Mouse (Mus musculus) gonadal fat pad, adult 2 months (tissue): ENCODE results near the gene Slc51b. TPM values are rescaled to one million over a fixed set of nuclear protein-coding genes. Genes with fewer than 3 reads are reported as not detected.

ENCODE experiments used
- DNase-seq: peaks from one replicate; pipeline ENCODE4 v3.0.0-alpha.2; 2012; ENCODE audit warnings: low read depth
- polyA plus RNA-seq: library from polyadenylated mRNA; depleted of rRNA; stranded (reverse); fragments of >200 nt; gene quantifications from 2 replicates; pipeline ENCODE4 v1.2.3, GENCODE M21; 2012

Slc51b gene
- polyA plus RNA-seq, 1 experiment, result not detected

- DNase-seq, result no peak
These were observed 13.9 kb downstream of the Slc51b start for GRCm38 (mm10) chr9:65408871-65409295.

GRCm38 (mm10) chr9:65407861-65408260 is 14.9 kb downstream of the Slc51b start:
- DNase-seq, result no peak

GRCm38 (mm10) chr9:65407327-65407726 is 15.4 kb downstream of the Slc51b start:
- DNase-seq, result no peak

GRCm38 (mm10) chr9:65405184-65405449 is 17.6 kb downstream of the Slc51b start:
- DNase-seq, result no peak

- DNase-seq, result no peak
These were observed 18.2 kb downstream of the Slc51b start for GRCm38 (mm10) chr9:65404331-65405183.

- no peak for DNase-seq
These were observed 22.8 kb downstream of the Slc51b start for GRCm38 (mm10) chr9:65399934-65400333.

- DNase-seq, result no peak
These were observed 24.5 kb downstream of the Slc51b start, which contains the start of gene Rasl12 for GRCm38 (mm10) chr9:65398279-65398678. TSS of gene Rasl12 (plus strand) at chr9:65398506.

GRCm38 (mm10) chr9:65394360-65394759 is 28.4 kb downstream of the Slc51b start:
- DNase-seq, result no peak

GRCm38 (mm10) chr9:65393606-65394005 is 29.1 kb downstream of the Slc51b start:
- no peak for DNase-seq

GRCm38 (mm10) chr9:65392638-65393364 is 30.0 kb downstream of the Slc51b start:
- DNase-seq, result no peak

- DNase-seq, result no peak
These were observed 31.2 kb downstream of the Slc51b start, which contains the start of gene Kbtbd13 for GRCm38 (mm10) chr9:65391613-65391964. TSS of gene Kbtbd13 (minus strand) at chr9:65391652.

GRCm38 (mm10) chr9:65390752-65391612 is 31.8 kb downstream of the Slc51b start:
- no peak for DNase-seq

GRCm38 (mm10) chr9:65386373-65387140 is 36.2 kb downstream of the Slc51b start:
- no peak for DNase-seq

GRCm38 (mm10) chr9:65384276-65384675 is 38.5 kb downstream of the Slc51b start:
- DNase-seq, result peak; percentile 45

- DNase-seq, result peak; percentile 59
These were observed 40.0 kb downstream of the Slc51b start for GRCm38 (mm10) chr9:65382751-65383097.

GRCm38 (mm10) chr9:65382031-65382750 is 40.6 kb downstream of the Slc51b start:
- DNase-seq, result no peak

- DNase-seq, result no peak
These were observed 41.7 kb downstream of the Slc51b start for GRCm38 (mm10) chr9:65381017-65381590.

GRCm38 (mm10) chr9:65375163-65375934 is 47.4 kb downstream of the Slc51b start:
- no peak for DNase-seq

GRCm38 (mm10) chr9:65374468-65375162 is 48.1 kb downstream of the Slc51b start:
- DNase-seq, result no peak
